Mouse (Mus musculus) gastrocnemius, adult 8-10 months (tissue): ENCODE data around the gene Rexo2. TPM values are rescaled to one million over a fixed set of nuclear protein-coding genes. Genes with fewer than 3 reads are reported as not detected.
"Not testable (repeated sequence)": the region's sequence is repeated elsewhere in the genome, so short reads cannot be mapped to it uniquely, and the experiment has no call there.

Experiments
- DNase-seq, 2 experiments: peaks; one replicate each; pipeline ENCODE4 v3.0.0; 2022; ENCODE audit warnings: low spot score in 2 of 2
- total RNA-seq, 4 experiments: library from RNA; stranded (reverse); gene quantifications; 2 replicates each; pipeline ENCODE4 v1.2.4; 2022

Rexo2 gene
- total RNA-seq, 4 experiments from 2014 or later, result 69.5 to 78.3 (median 73.0) TPM

GRCm38 (mm10) chr9:48473131-48473530 is 7.3 kb downstream of the Rexo2 start:
- DNase-seq, result no peak

GRCm38 (mm10) chr9:48472441-48473025 is 7.9 kb downstream of the Rexo2 start:
- no peak for DNase-seq

GRCm38 (mm10) chr9:48467471-48467870 is 13.0 kb downstream of the Rexo2 start:
- DNase-seq, result not testable (repeated sequence)

GRCm38 (mm10) chr9:48466804-48467203 is 13.6 kb downstream of the Rexo2 start:
- DNase-seq, result peak; percentile 52 to 53

- DNase-seq, result no peak
Observed at GRCm38 (mm10) chr9:48465671-48466070, 14.8 kb downstream of the Rexo2 start.

GRCm38 (mm10) chr9:48461545-48461944 is 18.9 kb downstream of the Rexo2 start:
- no peak for DNase-seq

DNA sequence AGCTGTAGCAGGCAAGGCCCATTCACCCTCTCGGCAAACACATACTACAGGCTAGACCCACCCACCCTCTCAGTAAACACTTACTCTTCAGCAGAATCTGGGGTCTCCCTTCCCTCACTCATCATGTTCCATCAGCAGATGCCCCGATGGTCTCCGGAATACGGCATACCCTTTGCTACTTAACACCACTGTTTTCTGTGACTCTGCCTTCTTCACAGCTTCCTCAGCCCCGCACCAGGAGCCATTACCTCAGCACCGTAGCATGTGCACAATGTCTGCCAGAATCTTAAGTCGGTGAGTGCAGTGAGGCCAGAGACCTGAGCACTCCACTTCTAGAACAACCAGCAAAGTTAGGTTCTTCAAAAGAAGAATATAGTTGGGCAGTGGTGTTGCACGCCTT is 19.7 kb downstream of the Rexo2 start:
- no peak for DNase-seq

GRCm38 (mm10) chr9:48459391-48459790 is 21.0 kb downstream of the Rexo2 start:
- DNase-seq, result no peak

DNA sequence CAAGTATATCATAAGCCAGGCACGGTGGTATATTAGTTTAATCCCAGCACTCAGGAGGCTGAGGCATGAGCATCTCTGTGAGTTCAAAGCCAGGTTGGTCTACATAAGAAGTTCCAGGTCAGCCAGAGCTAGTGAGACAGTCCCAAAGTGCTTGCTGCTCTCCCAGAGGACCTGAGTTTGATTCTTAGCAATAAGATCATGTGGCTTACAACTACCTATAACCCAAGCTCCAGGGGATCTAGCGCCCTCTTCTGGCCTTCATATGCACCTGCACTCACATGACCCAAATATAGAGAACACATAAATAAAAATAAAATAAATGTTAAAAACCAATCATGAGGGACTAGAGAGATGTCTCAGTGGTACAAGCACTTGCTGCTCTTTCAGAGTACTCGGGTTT is 21.5 kb downstream of the Rexo2 start:
- DNase-seq, result no peak

DNA sequence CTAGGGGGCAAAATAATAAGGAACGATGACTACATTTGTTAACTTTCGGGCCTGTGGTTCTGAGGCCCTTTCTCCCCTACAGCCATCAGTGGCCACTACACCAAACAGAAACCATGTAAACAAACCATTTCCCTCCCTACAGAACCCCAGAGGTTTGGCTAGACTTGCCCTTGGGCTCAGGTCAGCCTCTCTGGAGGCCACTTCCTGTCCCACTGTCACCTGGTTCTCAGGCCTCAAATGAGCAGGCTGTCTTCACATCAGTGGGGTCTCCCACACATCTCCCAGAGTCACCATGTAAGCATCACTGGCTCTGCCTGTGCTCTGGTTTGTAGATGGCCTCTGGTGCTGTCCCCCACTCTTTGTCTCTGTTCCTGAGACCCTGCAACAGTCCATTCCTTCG is 24.5 kb downstream of the Rexo2 start:
- DNase-seq, result no peak

- no peak for DNase-seq
Observed at GRCm38 (mm10) chr9:48450066-48450465, 30.4 kb downstream of the Rexo2 start.

GRCm38 (mm10) chr9:48447783-48448209 is 32.6 kb downstream of the Rexo2 start:
- DNase-seq, result no peak

GRCm38 (mm10) chr9:48444821-48445220 is 35.6 kb downstream of the Rexo2 start:
- no peak for DNase-seq

GRCm38 (mm10) chr9:48443873-48444272 is 36.5 kb downstream of the Rexo2 start:
- DNase-seq, result no peak

GRCm38 (mm10) chr9:48432449-48432848 is 48.0 kb downstream of the Rexo2 start:
- DNase-seq, result no peak

GRCm38 (mm10) chr9:48427176-48427575 is 53.2 kb downstream of the Rexo2 start:
- no peak for DNase-seq

- no peak for DNase-seq
Observed at GRCm38 (mm10) chr9:48423256-48423655, 57.2 kb downstream of the Rexo2 start.

DNA sequence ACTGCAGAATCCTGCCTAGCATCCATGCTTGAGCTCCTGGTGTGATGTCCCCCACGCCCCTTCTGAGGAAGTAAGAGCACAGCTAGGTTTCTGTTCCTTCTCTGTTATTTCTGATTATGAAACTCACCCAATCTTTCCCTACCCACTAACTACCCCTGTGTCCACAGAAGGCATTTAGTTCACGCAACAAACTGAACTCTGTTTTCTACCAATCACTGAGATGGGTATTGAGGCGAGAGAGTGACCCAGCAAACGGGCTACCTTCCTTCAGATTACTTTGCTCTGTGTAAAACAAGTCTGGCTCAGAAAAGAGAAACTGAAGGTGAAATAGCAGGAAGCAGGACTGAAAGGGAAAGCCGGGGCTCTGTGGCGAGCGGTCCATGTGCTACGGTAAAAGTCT is 58.0 kb downstream of the Rexo2 start:
- DNase-seq, result no peak

DNA sequence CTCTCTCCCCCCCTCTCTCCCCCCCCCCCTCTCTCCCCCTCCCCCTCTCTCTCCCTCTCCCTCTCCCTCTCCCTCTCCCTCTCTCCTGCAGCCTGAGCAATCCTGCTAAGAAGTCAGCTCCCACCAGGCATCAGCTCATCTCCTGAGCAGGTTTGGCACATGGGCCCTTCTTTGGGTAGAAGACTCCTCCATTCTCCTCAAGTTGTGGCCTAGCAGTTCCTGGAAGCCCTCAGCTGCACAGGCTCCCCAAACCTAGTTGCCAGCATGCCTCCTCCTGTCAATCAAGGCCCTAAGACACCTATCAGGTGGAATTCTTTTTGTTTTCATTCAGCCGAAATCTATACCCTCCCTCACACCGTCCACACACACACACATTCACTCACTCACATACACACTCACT is 58.9 kb downstream of the Rexo2 start:
- no peak for DNase-seq

DNA sequence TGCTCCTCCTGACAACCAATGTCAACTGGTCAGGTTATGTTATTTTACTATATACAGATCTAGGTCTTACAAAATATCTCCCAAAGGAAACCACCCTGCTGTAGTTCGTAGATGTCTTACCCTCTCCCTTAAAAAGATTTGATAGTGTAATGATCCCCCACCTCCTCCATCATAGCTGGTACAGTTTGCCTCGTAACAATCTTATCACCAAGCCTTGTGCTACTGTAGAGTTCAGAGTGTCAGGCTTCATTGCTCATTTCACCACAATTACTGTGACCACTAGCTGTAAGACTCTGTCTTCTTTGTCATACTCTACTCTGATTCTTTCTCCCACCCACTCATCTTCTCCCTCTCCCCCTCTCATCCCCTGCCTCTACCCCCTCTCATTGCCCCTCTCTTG is 59.4 kb downstream of the Rexo2 start:
- no peak for DNase-seq

GRCm38 (mm10) chr9:48420437-48420836 is 60.0 kb downstream of the Rexo2 start:
- no peak for DNase-seq

GRCm38 (mm10) chr9:48418829-48419228 is 61.6 kb downstream of the Rexo2 start:
- no peak for DNase-seq
